Mouse (Mus musculus): ENCODE measurements around the gene Eif4ebp2.

DNA sequence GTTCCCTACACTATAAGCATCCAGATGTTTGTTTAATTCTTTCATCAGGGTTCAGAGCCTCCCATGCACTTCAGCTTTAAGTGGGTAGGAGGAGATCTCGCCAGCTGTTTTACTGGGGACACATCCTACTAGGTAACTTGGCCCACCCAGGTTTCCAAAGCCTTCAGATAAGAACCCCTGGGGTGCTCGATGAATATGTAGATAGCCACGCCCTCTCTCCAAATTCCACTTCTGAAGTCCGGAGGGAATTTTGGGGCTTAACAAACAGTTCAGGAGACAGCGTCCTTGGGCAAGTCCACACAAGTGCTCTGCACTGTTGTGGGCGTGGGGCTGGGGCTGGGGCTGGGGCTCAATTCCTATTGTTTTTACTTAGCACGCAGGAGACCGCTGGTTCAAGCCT, 36.6 kb downstream of the Eif4ebp2 start:
- TF ChIP-seq CTCF (IDR thresholded peaks at IDR 0.05; ENCODE audit: insufficient read depth, low read depth, low read length), result no peak
- TF ChIP-seq POLR2A (IDR thresholded peaks at IDR 0.05; ENCODE audit: insufficient read depth, low read depth, low read length), result no peak
